Mouse (Mus musculus): Measurements from ENCODE around the gene Acyp1. TPM values are rescaled to one million over a fixed set of nuclear protein-coding genes. Genes with fewer than 3 reads are reported as not detected.
"Not testable (repeated sequence)": the region's sequence is repeated elsewhere in the genome, so short reads cannot be mapped to it uniquely, and the experiment has no call there.

The Acyp1 gene
- total RNA-seq, 1 experiment, result 15.0 TPM

DNA sequence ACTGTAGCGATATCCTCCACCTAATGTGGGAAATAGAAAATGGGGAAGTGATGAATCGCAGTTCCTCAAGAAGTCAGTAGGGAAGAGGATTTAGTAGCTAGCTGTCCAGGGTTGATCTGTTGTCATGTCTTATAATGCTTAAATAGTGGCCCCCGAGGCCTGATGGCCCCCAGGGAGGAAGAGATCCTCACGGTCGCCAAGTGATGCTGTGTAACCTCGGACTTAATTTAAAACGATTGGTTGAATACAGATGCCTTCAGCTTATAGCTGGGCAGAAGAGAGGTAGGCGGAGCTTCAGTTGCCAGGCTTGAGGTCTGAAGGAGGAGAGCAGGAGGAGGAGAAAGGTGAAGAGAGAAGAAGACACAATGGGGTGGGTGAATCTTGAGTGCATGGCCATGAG is 3.9 kb downstream of the Acyp1 start:
- H3K9me3 ChIP-seq (ENCODE audit: control insufficient read depth, insufficient read depth, low read depth, low read length), result no peaks in the 10 kb centered on the region
- TF ChIP-seq ZC3H11A (IDR thresholded peaks at IDR 0.05; ENCODE audit: borderline replicate concordance, low read depth, low read length) (no peak), ZNF384 (IDR thresholded peaks at IDR 0.05; ENCODE audit: low read depth, low read length) (no peak)
- in situ Hi-C loops (cut with MboI; ENCODE audit: low sequenced_read_pairs in 2 of 2, unreplicated experiment in 2 of 2), result no loop called here

DNA sequence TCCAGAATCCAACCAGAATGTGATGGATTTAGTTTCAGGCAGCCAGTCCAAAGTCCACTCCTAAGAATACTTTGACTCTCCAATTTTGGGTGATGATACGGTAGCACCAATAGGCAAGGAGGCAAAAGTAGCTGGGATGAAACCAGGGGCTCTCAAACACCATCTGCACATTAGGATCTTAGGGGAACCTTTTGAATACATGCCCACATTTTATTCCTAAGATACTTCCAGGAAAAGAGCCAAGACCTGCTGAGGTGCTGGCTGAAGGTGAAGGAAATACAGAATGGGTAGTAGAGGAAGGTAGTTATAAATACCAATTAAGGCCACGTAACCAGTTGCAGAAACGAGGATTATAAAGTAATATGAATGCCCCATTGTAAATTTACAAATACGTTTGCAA is 6.5 kb downstream of the Acyp1 start:
- DNase-seq (ENCODE audit: low read depth, low spot score); H3K9ac ChIP-seq (ENCODE audit: insufficient read depth, low read depth, low read length, poor library complexity, severe bottlenecking); H3K27ac ChIP-seq (ENCODE audit: insufficient read depth, low read depth, low read length, poor library complexity, severe bottlenecking); H3K36me3 ChIP-seq (ENCODE audit: control insufficient read depth, insufficient read depth, low read length, poor library complexity, severe bottlenecking); in situ Hi-C loops (cut with MboI; ENCODE audit: low sequenced_read_pairs in 2 of 2, unreplicated experiment in 2 of 2); H3K9me3 ChIP-seq (ENCODE audit: control insufficient read depth, insufficient read depth, low read depth, low read length); H3K4me1 ChIP-seq (ENCODE audit: control insufficient read depth in 2 of 2, insufficient read depth in 2 of 2, low read length in 2 of 2, poor library complexity in 1 of 2); H3K4me3 ChIP-seq (ENCODE audit: insufficient read depth in 1 of 2, low read depth in 1 of 2, low read length in 2 of 2, poor library complexity in 1 of 2, severe bottlenecking in 1 of 2): not testable (repeated sequence)

More for the DNA sequence above, 3.9 kb downstream of the Acyp1 start:
- Histone ChIP-seq H3K4me1 (ENCODE audit: control insufficient read depth in 2 of 2, insufficient read depth in 2 of 2, low read length in 2 of 2, poor library complexity in 1 of 2) (peaks cover 0 to 5% of the 10 kb centered on the region in 2 experiments; a peak in 1 of 4 replicates), H3K9ac (ENCODE audit: insufficient read depth, low read depth, low read length, poor library complexity, severe bottlenecking) (no peak overlapping the region), H3K36me3 (ENCODE audit: control insufficient read depth, insufficient read depth, low read length, poor library complexity, severe bottlenecking) (no peaks in the 10 kb centered on the region), H3K4me3 (ENCODE audit: insufficient read depth in 1 of 2, low read depth in 1 of 2, low read length in 2 of 2, poor library complexity in 1 of 2, severe bottlenecking in 1 of 2) (no peak overlapping the region), H3K27ac (ENCODE audit: insufficient read depth, low read depth, low read length, poor library complexity, severe bottlenecking) (no peak overlapping the region)
- DNase-seq (ENCODE audit: low read depth, low spot score), result no peak

DNA sequence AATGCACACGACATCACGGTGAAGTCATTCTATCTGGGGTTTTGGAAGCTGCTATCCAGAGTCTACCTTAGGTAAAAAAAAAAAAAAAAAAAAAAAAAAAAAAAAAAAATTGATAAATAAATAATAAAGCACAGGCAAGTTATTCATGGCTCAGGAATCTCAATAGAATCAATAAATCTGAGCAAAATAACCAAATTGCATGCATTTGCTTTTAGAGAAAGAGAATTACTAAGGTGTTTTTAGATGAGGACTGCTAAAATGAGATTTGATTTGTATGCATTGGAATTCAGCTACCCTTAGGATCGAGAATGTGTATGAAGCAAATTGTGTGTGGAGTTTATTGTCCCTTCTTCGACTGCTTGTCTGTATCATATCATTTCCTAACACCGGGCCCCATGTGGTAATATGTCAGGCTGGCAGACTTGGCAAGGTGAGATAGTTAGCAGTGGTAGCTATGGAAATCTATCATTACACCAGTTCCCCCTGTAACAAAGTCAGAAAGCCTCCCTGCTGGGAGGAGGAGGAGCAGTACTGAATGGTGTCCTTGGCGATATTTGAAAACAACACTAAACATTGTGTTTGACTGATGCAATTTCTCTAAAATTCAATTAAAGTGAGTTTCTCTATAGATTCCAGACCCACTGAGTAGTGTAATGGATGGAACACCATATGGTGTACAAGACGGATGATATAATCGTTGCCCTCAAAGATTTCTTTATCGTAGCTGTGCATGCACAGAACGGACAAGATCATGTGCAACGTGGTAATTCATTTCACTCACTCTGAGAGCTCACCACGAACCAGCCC is 7.2 kb downstream of the Acyp1 start:
- H3K9me3 ChIP-seq (ENCODE audit: control insufficient read depth, insufficient read depth, low read depth, low read length), result no peaks in the 10 kb centered on the region
- peaks cover 4% of the 10 kb centered on the region; the same call in 1 of the 2 replicates for H3K36me3 ChIP-seq (ENCODE audit: control insufficient read depth, insufficient read depth, low read length, poor library complexity, severe bottlenecking)
- DNase-seq (ENCODE audit: low read depth, low spot score), result no peak
- H3K4me3 ChIP-seq (ENCODE audit: insufficient read depth in 1 of 2, low read depth in 1 of 2, low read length in 2 of 2, poor library complexity in 1 of 2, severe bottlenecking in 1 of 2), result peak overlapping the region in 1 of 2 experiments; percentile 93; a peak in 2 of 4 replicates
- no peak overlapping the region for H3K27ac ChIP-seq (ENCODE audit: insufficient read depth, low read depth, low read length, poor library complexity, severe bottlenecking)
- no peak overlapping the region for H3K9ac ChIP-seq (ENCODE audit: insufficient read depth, low read depth, low read length, poor library complexity, severe bottlenecking)
- in situ Hi-C loops (cut with MboI; ENCODE audit: low sequenced_read_pairs in 2 of 2, unreplicated experiment in 2 of 2), result no loop called here
- peaks cover 2% of the 10 kb centered on the region in 2 experiments; a peak in 2 of 4 replicates for H3K4me1 ChIP-seq (ENCODE audit: control insufficient read depth in 2 of 2, insufficient read depth in 2 of 2, low read length in 2 of 2, poor library complexity in 1 of 2)
- TF ChIP-seq ZNF384 (IDR thresholded peaks at IDR 0.05; ENCODE audit: low read depth, low read length), result peak; percentile 72; the same call in 1 of the 2 replicates
- TF ChIP-seq MAFK (IDR thresholded peaks at IDR 0.05; ENCODE audit: insufficient read depth, low read depth, low read length), result no peak

DNA sequence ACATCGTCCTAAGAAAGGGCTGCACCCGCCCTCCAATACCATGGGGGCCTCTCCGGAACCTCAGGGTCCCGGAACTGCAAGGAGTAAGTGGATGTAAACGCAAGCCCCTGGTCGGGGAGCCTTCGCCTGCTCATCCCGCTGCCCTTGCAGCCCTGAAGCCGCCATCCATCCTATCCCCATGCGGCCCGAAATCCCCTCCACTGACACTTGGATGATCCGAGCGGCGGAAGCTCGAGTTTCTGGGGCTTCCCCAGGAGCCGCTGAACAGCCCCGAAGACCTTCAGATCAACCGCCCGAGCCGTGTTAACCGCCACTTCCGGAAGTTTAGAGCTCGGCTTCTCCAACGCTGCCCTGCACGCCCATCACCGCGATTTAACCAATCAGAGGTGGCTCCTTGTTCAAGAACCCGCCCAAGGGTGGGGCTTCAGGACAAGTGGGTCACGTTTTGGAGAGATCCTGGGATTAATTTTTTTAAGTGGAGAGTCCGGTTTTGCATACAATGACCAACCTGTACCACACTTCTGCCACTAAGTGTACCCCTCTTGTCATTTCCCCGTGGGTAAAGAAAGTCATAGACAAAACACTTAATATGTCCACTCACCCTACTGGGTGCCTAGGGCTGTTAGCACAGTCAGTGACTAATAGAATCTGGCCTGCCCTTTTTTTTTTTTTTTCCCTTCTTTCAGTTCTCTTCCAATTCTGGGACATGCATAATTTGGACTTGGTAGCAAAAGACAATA is 8.0 kb downstream of the Acyp1 start:
- in situ Hi-C loops (cut with MboI; ENCODE audit: low sequenced_read_pairs in 2 of 2, unreplicated experiment in 2 of 2), result no loop called here
- peak; percentile 98 for DNase-seq (ENCODE audit: low read depth, low spot score)
- Histone ChIP-seq H3K36me3 (ENCODE audit: control insufficient read depth, insufficient read depth, low read length, poor library complexity, severe bottlenecking) (peaks cover 7% of the 10 kb centered on the region; the same call in 1 of the 2 replicates), H3K9ac (ENCODE audit: insufficient read depth, low read depth, low read length, poor library complexity, severe bottlenecking) (peak overlapping the region; percentile 93), H3K27ac (ENCODE audit: insufficient read depth, low read depth, low read length, poor library complexity, severe bottlenecking) (peak overlapping the region; percentile 53), H3K4me1 (ENCODE audit: control insufficient read depth in 2 of 2, insufficient read depth in 2 of 2, low read length in 2 of 2, poor library complexity in 1 of 2) (peaks cover 2 to 3% of the 10 kb centered on the region in 2 experiments; a peak in 2 of 4 replicates), H3K4me3 (ENCODE audit: insufficient read depth in 1 of 2, low read depth in 1 of 2, low read length in 2 of 2, poor library complexity in 1 of 2, severe bottlenecking in 1 of 2) (peak overlapping the region; percentile 90 to 93), H3K9me3 (ENCODE audit: control insufficient read depth, insufficient read depth, low read depth, low read length) (no peaks in the 10 kb centered on the region)
- TF ChIP-seq ZNF384 (IDR thresholded peaks at IDR 0.05; ENCODE audit: low read depth, low read length), result peak; percentile 94
- TF ChIP-seq CHD2 (IDR thresholded peaks at IDR 0.05; ENCODE audit: low read depth, low read length), result peak; percentile 92
- TF ChIP-seq MAFK (IDR thresholded peaks at IDR 0.05; ENCODE audit: insufficient read depth, low read depth, low read length), result no peak
- TF ChIP-seq ZC3H11A (IDR thresholded peaks at IDR 0.05; ENCODE audit: borderline replicate concordance, low read depth, low read length), result no peak

Measured in ES-E14 (cell line).